Comparison of ENCODE assay signal across 8 mouse cellular contexts in the genomic region with DNA sequence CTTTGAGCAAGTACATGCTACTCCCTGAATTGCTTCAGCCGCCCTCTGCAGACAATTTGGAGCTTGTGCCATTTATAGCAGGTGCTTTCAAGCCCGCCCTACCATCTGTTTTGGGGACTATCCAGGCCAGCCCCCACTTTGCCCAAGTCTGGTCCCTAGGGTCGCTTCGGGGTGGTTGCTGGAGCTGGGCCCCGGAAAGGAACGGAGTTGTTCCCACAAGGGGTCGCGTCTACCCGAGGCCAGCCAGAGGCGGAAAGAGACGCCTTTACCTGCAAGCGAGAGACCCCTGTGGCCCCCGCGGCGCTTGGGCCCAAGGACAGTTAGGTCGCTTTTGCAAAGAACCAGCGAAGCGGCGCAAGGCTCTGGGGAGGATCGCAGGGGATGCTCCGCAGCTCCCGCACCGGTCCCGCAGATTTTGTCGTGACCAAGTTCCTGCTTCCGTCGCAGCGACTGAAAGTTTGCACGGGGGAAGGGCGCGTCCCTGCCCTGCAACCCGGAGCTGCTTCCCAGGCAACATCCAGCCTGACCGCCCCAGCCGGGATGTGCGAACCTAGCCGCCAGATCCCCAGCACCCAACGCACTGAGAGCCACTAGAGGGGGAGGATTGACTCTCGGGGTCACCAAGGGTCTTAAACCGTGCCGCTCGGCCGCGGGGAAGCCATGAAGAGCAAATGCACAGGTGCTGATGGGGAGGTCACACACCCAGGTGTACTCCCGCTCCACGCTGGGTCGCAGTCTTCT. TPM values are rescaled to one million over a fixed set of nuclear protein-coding genes. Genes with fewer than 3 reads are reported as not detected.
DNase-seq lines count a peak whose midpoint lies in the region; ATAC-seq and TF ChIP-seq lines count a peak whose summit lies in the region.

A gene (minus strand): TSS at position 542 of the 741 bp plus-strand sequence.

- peak; percentile 40 to 59 for DNase-seq in right cerebral cortex, postnatal 10 days (ENCODE audit: low spot score in 2 of 2)
- no peak for DNase-seq in right cerebral cortex, adult 2 months (ENCODE audit: low spot score in 2 of 2)
- peak; percentile 58 for DNase-seq in embryo, embryonic 11 days
- peak; percentile 96 for DNase-seq in heart, adult 11 months
- peak; percentile 78 for DNase-seq in intestine, embryonic 14.5 days (ENCODE audit: low spot score)
- no peak for DNase-seq in limb, embryonic 14.5 days (ENCODE audit: low spot score)

- peak within 1 kb of the TSS; percentile 92 for H3K4me2 ChIP-seq in intestine, embryonic 14.5 days (ENCODE audit: low read length)
- H3K4me2 ChIP-seq in limb, embryonic 14.5 days (replicated peaks; ENCODE audit: low read depth, low read length, severe bottlenecking): peak within 1 kb of the TSS; percentile 93
- peak within 1 kb of the TSS; percentile 73 for H3K4me2 ChIP-seq in midbrain, embryonic 12.5 days (replicated peaks)
- H3K4me2 ChIP-seq in stomach, embryonic 16.5 days (ENCODE audit: low read depth, low read length): peak within 1 kb of the TSS; percentile 92

- no peaks in the 10 kb centered on the region for H3K36me3 ChIP-seq in intestine, embryonic 14.5 days (ENCODE audit: control insufficient read depth, insufficient read depth, low read length)
- H3K36me3 ChIP-seq in limb, embryonic 14.5 days (ENCODE audit: control insufficient read depth, insufficient read depth, low read length): no peaks in the 10 kb centered on the region
- H3K36me3 ChIP-seq in midbrain, embryonic 12.5 days: no peaks in the 10 kb centered on the region
- no peaks in the 10 kb centered on the region for H3K36me3 ChIP-seq in stomach, embryonic 16.5 days (ENCODE audit: control insufficient read depth, insufficient read depth, low read length)

- no peak for TF ChIP-seq POLR2A in limb, embryonic 14.5 days (IDR thresholded peaks at IDR 0.05; ENCODE audit: borderline replicate concordance, extremely low read depth, insufficient read depth, insufficient read length)

- H3K27me3 ChIP-seq in intestine, embryonic 14.5 days (replicated peaks; ENCODE audit: control insufficient read depth, insufficient read depth, low read length): peaks cover 8% of the 10 kb centered on the region
- peaks cover 9% of the 10 kb centered on the region; the same call in 1 of the 2 replicates for H3K27me3 ChIP-seq in limb, embryonic 14.5 days (ENCODE audit: control insufficient read depth, insufficient read depth, low read length)
- peaks cover 33% of the 10 kb centered on the region for H3K27me3 ChIP-seq in midbrain, embryonic 12.5 days
- H3K27me3 ChIP-seq in stomach, embryonic 16.5 days (ENCODE audit: control insufficient read depth, insufficient read depth, low read length): no peaks in the 10 kb centered on the region

- H3K27ac ChIP-seq in intestine, embryonic 14.5 days (ENCODE audit: low read depth): no peak within 1 kb of the TSS
- H3K27ac ChIP-seq in limb, embryonic 14.5 days (replicated peaks; ENCODE audit: low read depth, low read length): no peak within 1 kb of the TSS
- no peak within 1 kb of the TSS for H3K27ac ChIP-seq in midbrain, embryonic 12.5 days (replicated peaks)
- peak within 1 kb of the TSS; percentile 70 for H3K27ac ChIP-seq in stomach, embryonic 16.5 days (ENCODE audit: low read length)

- WGBS in intestine, embryonic 14.5 days: 1% methylated on average over 46 of the region's 46 CpGs
- under 1% methylated on average over 45 of the region's 46 CpGs for WGBS in limb, embryonic 14.5 days
- WGBS in midbrain, embryonic 12.5 days: 2% methylated on average over 46 of the region's 46 CpGs
- WGBS in stomach, embryonic 16.5 days: 1% methylated on average over 46 of the region's 46 CpGs

- H3K4me3 ChIP-seq in intestine, embryonic 14.5 days (ENCODE audit: low read depth, low read length): peak within 1 kb of the TSS; percentile 53
- peak within 1 kb of the TSS; percentile 52 for H3K4me3 ChIP-seq in limb, embryonic 14.5 days (replicated peaks; ENCODE audit: low read length)
- peak within 1 kb of the TSS; percentile 46 for H3K4me3 ChIP-seq in midbrain, embryonic 12.5 days
- H3K4me3 ChIP-seq in stomach, embryonic 16.5 days (replicated peaks; ENCODE audit: low read length): peak within 1 kb of the TSS; percentile 69

- peak; percentile 55 for ATAC-seq in intestine, embryonic 14.5 days (replicated peaks; ENCODE audit: low FRiP score, low TSS enrichment, low read depth)
- no peak for ATAC-seq in limb, embryonic 14.5 days (ENCODE audit: low FRiP score, low read depth)
- ATAC-seq in midbrain, embryonic 12.5 days (ENCODE audit: low FRiP score, low read depth): peak; percentile 35; the same call in 1 of the 2 replicates
- peak; percentile 68; the same call in 1 of the 2 replicates for ATAC-seq in stomach, embryonic 16.5 days (ENCODE audit: insufficient read depth, low FRiP score)

- peak within 1 kb of the TSS; percentile 53 for H3K9ac ChIP-seq in intestine, embryonic 14.5 days (ENCODE audit: low read length)
- H3K9ac ChIP-seq in limb, embryonic 14.5 days (ENCODE audit: low read depth, low read length, severe bottlenecking): peak within 1 kb of the TSS; percentile 55
- H3K9ac ChIP-seq in midbrain, embryonic 12.5 days (replicated peaks): peak within 1 kb of the TSS; percentile 53
- peak within 1 kb of the TSS; percentile 83 for H3K9ac ChIP-seq in stomach, embryonic 16.5 days (ENCODE audit: low read length)

- no peaks in the 10 kb centered on the region for H3K9me3 ChIP-seq in intestine, embryonic 14.5 days (ENCODE audit: control insufficient read depth, low read length)
- H3K9me3 ChIP-seq in limb, embryonic 14.5 days (ENCODE audit: control insufficient read depth, low read length): no peaks in the 10 kb centered on the region
- no peaks in the 10 kb centered on the region for H3K9me3 ChIP-seq in midbrain, embryonic 12.5 days
- no peaks in the 10 kb centered on the region for H3K9me3 ChIP-seq in stomach, embryonic 16.5 days (replicated peaks; ENCODE audit: control insufficient read depth, low read length)

- no peaks in the 10 kb centered on the region; the same call in 1 of the 2 replicates for H3K4me1 ChIP-seq in intestine, embryonic 14.5 days (replicated peaks; ENCODE audit: control insufficient read depth, insufficient read depth, low read length)
- 0 out of 2 replicates have a peak, but pooled peaks cover 7% of the 10 kb centered on the region for H3K4me1 ChIP-seq in limb, embryonic 14.5 days (ENCODE audit: control insufficient read depth, insufficient read depth, low read length)
- peaks cover 12% of the 10 kb centered on the region for H3K4me1 ChIP-seq in midbrain, embryonic 12.5 days
- peaks cover 4% of the 10 kb centered on the region; the same call in 1 of the 2 replicates for H3K4me1 ChIP-seq in stomach, embryonic 16.5 days (ENCODE audit: control insufficient read depth, insufficient read depth, low read length)

RNA-seq across cellular contexts. Expression of the gene that starts here (rescaled TPM):
- polyA plus RNA-seq in intestine, embryonic 14.5 days (2014; fragmentation: Nextera tagmentation; extraction: Ambion mirVana): 6.2 and 6.3 TPM in 2 replicates
- 2.4 and 2.6 TPM in 2 replicates for polyA plus RNA-seq in limb, embryonic 14.5 days (2012; rRNA removed)
- polyA plus RNA-seq in limb, embryonic 14.5 days (2014; fragmentation: Nextera tagmentation; extraction: Ambion mirVana): 2.2 and 2.3 TPM in 2 replicates
- 1.3 and 1.4 TPM in 2 replicates for polyA plus RNA-seq in midbrain, embryonic 12.5 days (2016; fragmentation: Nextera tagmentation; extraction: Ambion mirVana)
- 9.9 and 13.5 TPM in 2 replicates for polyA plus RNA-seq in stomach, embryonic 16.5 days (2015; fragmentation: Nextera tagmentation; extraction: Ambion mirVana)

Comparison
In these comparisons a context has a peak if more than half of its experiments do, and no peak if none do; other contexts are left out.
1. DNase-seq: peak in right cerebral cortex, postnatal 10 days (2 of 2), embryo, embryonic 11 days (single experiment), heart, adult 11 months (single experiment) and intestine, embryonic 14.5 days (single experiment); none in right cerebral cortex, adult 2 months (0 of 2) and limb, embryonic 14.5 days (single experiment).
2. Peak in every context shown above with its lines, with median percentiles within 50 percentile points of each other: H3K4me2 ChIP-seq, H3K4me3 ChIP-seq and H3K9ac ChIP-seq.